Mouse (Mus musculus): Measurements from ENCODE around the gene Gm3159. TPM values are rescaled to one million over a fixed set of nuclear protein-coding genes. Genes with fewer than 3 reads are reported as not detected.
"Not testable (repeated sequence)": the region's sequence is repeated elsewhere in the genome, so short reads cannot be mapped to it uniquely, and the experiment has no call there.

Gene Gm3159
- not detected in 2 replicates for polyA plus RNA-seq (2015; fragmentation: Nextera tagmentation; extraction: Ambion mirVana)

DNA sequence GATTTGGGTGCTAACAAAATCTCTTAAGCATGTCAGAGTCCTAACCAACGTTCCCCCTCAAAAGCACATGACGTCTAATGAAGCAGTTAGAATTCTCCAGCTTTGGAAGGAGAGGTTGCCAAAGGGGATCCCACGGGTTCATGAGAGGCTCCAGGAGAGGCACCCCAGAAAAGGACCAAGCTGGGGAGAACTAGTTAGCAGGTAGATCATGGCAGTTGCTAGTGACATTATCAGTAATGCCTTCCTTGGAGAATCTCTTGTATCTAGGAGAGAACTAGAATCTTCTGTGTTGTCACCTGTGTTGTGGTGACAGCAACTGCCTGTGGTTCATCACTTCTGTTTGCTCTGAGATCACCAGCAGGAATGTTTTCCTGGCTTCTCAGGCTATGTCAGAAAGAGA is at the start of gene Gm3159:
Gm3159 (plus strand) TSS at position 301 of the 400 bp plus-strand sequence.
- H3K27ac ChIP-seq; H3K9ac ChIP-seq; DNase-seq; H3K9me3 ChIP-seq (replicated peaks); H3K27me3 ChIP-seq; H3K4me1 ChIP-seq (replicated peaks); H3K36me3 ChIP-seq; H3K4me3 ChIP-seq (replicated peaks); ATAC-seq (ENCODE audit: low read depth); H3K4me2 ChIP-seq: not testable (repeated sequence)
- WGBS (ENCODE audit: insufficient replicate concordance), result 43% methylated on average over 2 of the region's 3 CpGs

DNA sequence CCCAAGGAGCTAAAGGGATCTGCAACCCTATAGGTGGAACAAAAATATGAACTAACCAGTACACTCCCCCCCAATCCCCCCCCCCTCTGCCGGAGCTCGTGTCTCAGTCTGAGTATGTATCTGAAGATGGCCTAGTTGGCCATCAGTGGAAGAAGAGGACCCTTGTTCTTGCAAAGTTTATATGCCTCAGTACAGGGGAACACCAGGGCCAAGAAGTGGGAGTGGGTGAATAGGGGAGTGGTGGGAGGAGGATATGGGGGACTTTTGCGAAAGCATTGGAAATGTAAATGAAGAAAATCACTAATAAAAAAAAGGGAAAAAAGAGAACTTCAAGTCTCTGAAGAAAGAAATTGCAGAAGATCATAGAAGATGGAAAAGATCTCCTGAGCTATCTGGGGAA is 28.3 kb upstream of the Gm3159 start:
- H3K4me2 ChIP-seq; H3K36me3 ChIP-seq; DNase-seq; H3K27ac ChIP-seq; H3K9ac ChIP-seq; ATAC-seq (ENCODE audit: low read depth); H3K9me3 ChIP-seq (replicated peaks); H3K4me3 ChIP-seq (replicated peaks); H3K4me1 ChIP-seq (replicated peaks); H3K27me3 ChIP-seq: not testable (repeated sequence)
- 78% methylated on average over 3 of the region's 3 CpGs for WGBS (ENCODE audit: insufficient replicate concordance)

DNA sequence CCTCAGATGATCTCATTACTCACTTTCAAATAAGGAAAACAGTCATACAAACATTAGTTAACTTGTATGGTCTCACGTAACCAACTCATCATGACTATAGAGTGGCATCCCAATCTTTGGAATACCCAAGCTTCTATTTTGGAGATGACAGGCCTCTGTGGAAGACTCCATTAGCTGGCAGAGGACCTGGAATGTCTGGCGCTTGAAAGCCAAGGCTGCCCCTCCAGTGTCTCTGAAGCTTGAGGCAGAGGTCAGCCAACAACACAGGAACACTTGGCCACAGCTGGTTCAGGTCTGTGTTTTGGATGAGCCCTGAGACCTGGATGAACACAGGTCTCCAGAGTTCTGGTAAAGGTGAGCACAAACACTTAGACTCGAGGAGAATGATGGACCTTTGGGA is 27.6 kb upstream of the Gm3159 start:
- H3K4me1 ChIP-seq (replicated peaks); H3K9me3 ChIP-seq (replicated peaks); DNase-seq; H3K4me3 ChIP-seq (replicated peaks); H3K36me3 ChIP-seq; H3K9ac ChIP-seq; H3K27ac ChIP-seq; H3K4me2 ChIP-seq; ATAC-seq (ENCODE audit: low read depth); H3K27me3 ChIP-seq: not testable (repeated sequence)
- 53% methylated on average over 3 of the region's 3 CpGs for WGBS (ENCODE audit: insufficient replicate concordance)

DNA sequence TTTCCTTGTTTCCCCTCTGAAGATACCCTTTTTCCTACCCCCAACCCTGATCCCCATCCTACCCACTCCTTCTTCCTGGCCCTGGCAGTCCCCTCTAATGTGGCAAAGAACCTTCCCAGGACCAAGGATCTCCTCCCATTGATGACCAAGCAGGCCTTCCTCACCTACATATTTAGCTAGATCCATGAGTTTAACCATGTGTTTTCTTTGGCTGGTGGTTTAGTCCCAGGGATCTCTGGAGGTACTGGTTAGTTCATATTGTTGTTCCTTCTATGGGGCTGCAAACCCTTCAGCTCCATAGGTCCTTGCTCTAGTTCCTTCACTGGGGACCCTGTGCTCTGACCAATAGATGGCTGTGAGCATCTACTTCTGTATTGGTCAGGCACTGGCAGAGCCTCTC is 19.5 kb upstream of the Gm3159 start:
- H3K4me2 ChIP-seq; H3K9me3 ChIP-seq (replicated peaks); H3K4me3 ChIP-seq (replicated peaks); H3K9ac ChIP-seq; H3K27me3 ChIP-seq; ATAC-seq (ENCODE audit: low read depth); H3K27ac ChIP-seq; H3K36me3 ChIP-seq; DNase-seq; H3K4me1 ChIP-seq (replicated peaks): not testable (repeated sequence)

DNA sequence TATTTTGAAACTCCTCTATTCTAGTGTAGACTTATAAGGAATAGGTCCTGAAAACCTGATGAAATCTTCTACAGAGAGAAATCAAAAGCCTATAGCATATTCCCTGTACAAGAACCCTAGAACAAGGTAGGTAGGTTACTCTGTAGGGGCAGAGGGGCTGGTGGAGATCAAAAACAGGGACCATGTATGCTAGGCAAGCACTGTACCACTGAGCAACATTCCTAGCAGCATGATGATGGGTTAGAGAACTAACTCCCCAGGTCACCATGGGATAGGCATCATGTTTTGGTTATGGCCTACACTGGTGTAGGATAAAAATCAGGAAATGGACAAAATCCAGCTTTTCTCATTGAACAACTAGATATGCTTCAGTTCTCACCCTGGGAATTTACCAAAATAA is 11.7 kb upstream of the Gm3159 start:
- not testable (repeated sequence) for ATAC-seq (ENCODE audit: low read depth); H3K36me3 ChIP-seq; H3K4me2 ChIP-seq; H3K4me3 ChIP-seq (replicated peaks); H3K9me3 ChIP-seq (replicated peaks); DNase-seq; H3K4me1 ChIP-seq (replicated peaks); H3K27ac ChIP-seq; H3K9ac ChIP-seq; H3K27me3 ChIP-seq

DNA sequence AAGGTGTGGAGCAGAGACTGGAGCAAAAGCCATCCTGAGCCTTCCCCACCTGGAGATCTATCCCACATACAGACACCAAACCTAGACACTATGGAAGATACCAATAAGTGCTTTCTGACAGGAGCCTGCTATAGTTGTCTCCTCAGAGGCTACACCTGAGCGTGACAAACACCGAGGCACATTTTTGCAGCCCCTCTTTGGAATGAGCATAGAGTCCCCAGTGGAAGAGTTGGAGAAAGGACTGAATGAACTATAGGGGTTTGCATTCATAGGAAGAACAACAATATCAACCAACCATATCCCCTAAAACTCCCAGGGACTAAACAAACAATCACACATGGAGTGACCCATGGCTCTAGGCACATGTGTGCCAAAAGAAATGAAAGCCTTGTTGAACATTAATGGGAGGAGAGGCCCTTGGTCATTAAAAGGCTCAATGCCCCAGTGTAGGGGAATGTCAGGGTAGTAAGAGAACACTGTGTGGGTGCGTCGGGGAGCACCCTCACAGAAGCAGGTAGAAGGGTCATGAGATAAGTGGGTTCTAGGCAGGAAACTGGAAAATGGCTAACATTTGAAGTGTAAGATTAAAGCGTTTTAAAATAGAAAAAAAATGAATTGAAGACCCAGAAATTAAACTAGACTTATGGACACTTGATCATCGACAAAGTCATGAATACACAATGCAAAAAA is 4.3 kb upstream of the Gm3159 start:
- not testable (repeated sequence) for H3K27ac ChIP-seq; H3K9ac ChIP-seq; ATAC-seq (ENCODE audit: low read depth); H3K27me3 ChIP-seq; H3K36me3 ChIP-seq; H3K4me1 ChIP-seq (replicated peaks); H3K4me3 ChIP-seq (replicated peaks); H3K4me2 ChIP-seq; DNase-seq; H3K9me3 ChIP-seq (replicated peaks)
- 67% methylated on average over 2 of the region's 6 CpGs for WGBS (ENCODE audit: insufficient replicate concordance)

DNA sequence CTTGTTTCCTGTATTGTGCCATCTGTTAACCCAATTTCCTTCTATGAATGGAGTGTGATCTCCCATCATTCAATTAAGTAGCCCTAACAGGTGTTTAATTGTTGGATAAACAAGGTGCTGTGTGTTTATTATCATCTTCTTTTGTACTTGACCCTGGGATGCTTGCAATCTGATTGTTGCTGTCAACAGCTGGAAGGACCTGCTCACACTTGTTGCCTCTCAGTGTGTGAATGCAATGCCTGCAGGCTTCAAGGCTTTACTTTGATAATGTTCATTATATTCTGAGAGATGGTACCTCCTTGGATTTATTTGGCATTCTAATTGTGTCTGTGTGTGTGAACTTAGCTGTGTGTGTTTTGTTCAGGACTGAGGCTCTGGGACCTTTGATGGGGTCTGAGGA is 1.3 kb downstream of the Gm3159 start:
- DNase-seq, result not testable (repeated sequence)

DNA sequence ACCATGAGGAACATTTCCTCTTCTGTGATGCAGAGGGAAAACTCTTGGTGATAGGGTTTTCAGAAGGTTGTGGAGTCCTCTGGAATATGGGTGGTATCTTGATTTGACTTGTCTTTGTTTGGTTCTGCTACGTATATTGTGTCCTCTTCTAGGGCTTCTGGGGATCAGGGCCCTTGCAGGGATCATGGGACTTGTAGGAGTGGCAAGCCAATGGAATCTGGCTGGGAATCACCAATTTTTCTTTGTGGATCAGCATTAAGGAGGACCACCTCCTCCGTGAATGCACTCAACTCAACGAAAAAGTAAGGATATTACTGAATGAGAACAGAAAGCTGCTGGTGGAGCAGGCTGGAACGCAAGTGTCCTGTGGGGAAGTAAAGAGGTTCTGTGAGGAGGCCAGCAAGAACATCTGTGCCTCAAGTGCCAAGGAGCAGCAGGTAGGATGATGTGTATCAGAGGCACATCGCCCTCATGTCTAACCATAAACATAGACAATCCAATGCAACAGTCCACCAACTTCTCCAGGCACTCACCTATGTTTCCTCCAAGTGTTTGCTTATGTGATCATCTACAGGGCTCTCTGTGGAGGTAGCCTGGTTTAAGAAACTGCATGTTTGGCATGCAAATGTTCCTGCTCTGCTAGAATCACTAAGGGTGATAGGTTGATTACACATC is 2.9 kb downstream of the Gm3159 start:
- not testable (repeated sequence) for ATAC-seq (ENCODE audit: low read depth); H3K9ac ChIP-seq; H3K4me1 ChIP-seq (replicated peaks); H3K9me3 ChIP-seq (replicated peaks); H3K4me2 ChIP-seq; H3K27ac ChIP-seq; H3K4me3 ChIP-seq (replicated peaks); H3K36me3 ChIP-seq; DNase-seq; H3K27me3 ChIP-seq
- WGBS (ENCODE audit: insufficient replicate concordance), result 62% methylated on average over 5 of the region's 5 CpGs

More for the DNA sequence above, 1.3 kb downstream of the Gm3159 start:
- not testable (repeated sequence) for H3K36me3 ChIP-seq; H3K4me2 ChIP-seq; H3K27ac ChIP-seq; H3K27me3 ChIP-seq; H3K4me1 ChIP-seq (replicated peaks); H3K9ac ChIP-seq; H3K4me3 ChIP-seq (replicated peaks); H3K9me3 ChIP-seq (replicated peaks); ATAC-seq (ENCODE audit: low read depth)

DNA sequence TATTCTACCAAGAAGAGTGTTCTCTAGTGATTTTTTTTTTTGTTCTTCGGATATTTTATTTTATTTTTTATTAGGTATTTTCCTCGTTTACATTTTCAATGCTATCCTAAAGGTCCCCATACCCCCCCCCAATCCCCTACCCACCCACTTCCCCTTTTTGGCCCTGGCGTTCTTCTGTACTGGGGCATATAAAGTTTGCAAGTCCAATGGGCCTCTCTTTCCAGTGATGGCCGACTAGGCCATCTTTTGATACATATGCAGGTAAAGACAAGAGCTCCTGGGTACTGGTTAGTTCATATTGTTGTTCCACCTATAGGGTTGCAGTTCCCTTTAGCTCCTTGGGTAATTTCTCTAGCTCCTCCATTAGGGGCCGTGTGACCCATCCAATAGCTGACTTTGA is 3.9 kb downstream of the Gm3159 start:
- not testable (repeated sequence) for H3K4me3 ChIP-seq (replicated peaks); H3K27ac ChIP-seq; ATAC-seq (ENCODE audit: low read depth); H3K27me3 ChIP-seq; H3K4me1 ChIP-seq (replicated peaks); H3K4me2 ChIP-seq; DNase-seq; H3K9me3 ChIP-seq (replicated peaks); H3K9ac ChIP-seq; H3K36me3 ChIP-seq
- WGBS (ENCODE audit: insufficient replicate concordance), result 55% methylated on average over 5 of the region's 5 CpGs

DNA sequence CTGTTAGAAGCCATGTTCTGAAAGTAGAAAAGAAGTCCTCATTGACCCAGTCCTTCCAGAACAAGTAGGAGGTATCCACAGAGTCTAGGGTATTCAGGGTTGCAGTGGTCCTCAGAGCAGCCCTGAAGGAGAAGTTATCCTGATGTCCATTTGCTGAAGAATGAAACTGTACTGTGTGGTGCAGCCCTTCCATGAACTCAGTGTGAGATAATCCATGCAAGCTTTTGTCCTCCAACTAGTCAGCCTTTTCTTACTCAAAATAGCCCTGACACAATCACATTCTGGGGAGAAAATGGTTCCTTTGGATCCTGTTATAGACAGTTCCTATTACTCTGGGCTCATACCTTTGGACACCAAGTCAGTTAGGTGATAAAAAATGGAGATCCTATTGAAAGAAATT is 6.5 kb downstream of the Gm3159 start:
- not testable (repeated sequence) for H3K9me3 ChIP-seq (replicated peaks)

DNA sequence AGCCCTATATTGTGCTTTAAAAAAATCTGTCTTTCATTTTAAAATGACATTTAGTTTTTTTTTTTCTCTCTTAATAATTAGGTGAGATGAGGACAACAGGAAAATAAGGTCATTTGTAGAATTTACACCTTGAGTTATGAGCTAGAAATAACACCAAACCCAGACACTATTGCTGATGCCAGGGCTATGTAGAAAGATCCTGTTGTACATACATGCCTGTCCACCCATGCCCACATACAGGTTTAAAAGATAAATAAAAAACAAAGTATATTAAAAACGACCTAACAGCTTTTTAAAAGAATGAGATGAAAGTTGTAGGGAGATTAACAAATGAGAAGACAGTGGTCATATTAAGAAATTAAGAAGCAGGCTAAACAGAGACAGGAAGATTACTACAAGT is 12.6 kb downstream of the Gm3159 start:
- H3K36me3 ChIP-seq; ATAC-seq (ENCODE audit: low read depth); H3K27me3 ChIP-seq; H3K9ac ChIP-seq; H3K27ac ChIP-seq; H3K9me3 ChIP-seq (replicated peaks); H3K4me1 ChIP-seq (replicated peaks); DNase-seq; H3K4me2 ChIP-seq; H3K4me3 ChIP-seq (replicated peaks): not testable (repeated sequence)
- WGBS (ENCODE audit: insufficient replicate concordance), result 36% methylated on average over 1 of the region's 1 CpGs

More for the DNA sequence above, 6.5 kb downstream of the Gm3159 start:
- H3K36me3 ChIP-seq; H3K4me1 ChIP-seq (replicated peaks); H3K4me2 ChIP-seq; DNase-seq; H3K4me3 ChIP-seq (replicated peaks); H3K9ac ChIP-seq; H3K27me3 ChIP-seq; ATAC-seq (ENCODE audit: low read depth); H3K27ac ChIP-seq: not testable (repeated sequence)

All from liver, embryonic 13.5 days (tissue).